Mouse (Mus musculus) kidney, postnatal 0 days (tissue): ENCODE data around the gene Rdx. TPM values are rescaled to one million over a fixed set of nuclear protein-coding genes. Genes with fewer than 3 reads are reported as not detected.

Source experiments
- ATAC-seq: fragments of 200-750 bp; cut with Nextera tagmentation; replicated peaks from 2 replicates; pipeline ENCODE4 v1.8.0; 2017; ENCODE audit warnings: low read depth, moderate number of reproducible peaks, moderate TSS enrichment, moderate library complexity; ENCODE audit not compliant: low FRiP score
- DNase-seq: peaks from one replicate; pipeline ENCODE4 v3.0.0-alpha.2; 2016; ENCODE audit warnings: low spot score
- H3K27ac ChIP-seq: fragments of 300-500 bp; sonication (generic); 2 replicates; pipeline ENCODE4 v1.5.1; 2014; ENCODE audit warnings: mild to moderate bottlenecking
- H3K27me3 ChIP-seq: fragments of 300-500 bp; sonication (generic); 2 replicates; pipeline ENCODE4 v1.6.1; 2014; ENCODE audit warnings: low read length, mixed read lengths; ENCODE audit not compliant: insufficient read depth
- H3K36me3 ChIP-seq: fragments of 300-500 bp; sonication (generic); 2 replicates; pipeline ENCODE4 v1.6.1; 2014; ENCODE audit warnings: low read length, mixed read lengths; ENCODE audit not compliant: insufficient read depth
- H3K4me1 ChIP-seq: fragments of 300-500 bp; sonication (generic); replicated peaks from 2 replicates; pipeline ENCODE4 v1.6.1; 2014; ENCODE audit warnings: antibody characterized with exemption, low read length, mixed read lengths; ENCODE audit not compliant: insufficient read depth
- H3K4me2 ChIP-seq: fragments of 300-500 bp; sonication (generic); 2 replicates; pipeline ENCODE4 v1.6.1; 2014; ENCODE audit warnings: mild to moderate bottlenecking, low read length, moderate library complexity, mixed read lengths
- H3K4me3 ChIP-seq: fragments of 300-500 bp; sonication (generic); replicated peaks from 2 replicates; pipeline ENCODE4 v1.5.1; 2014; ENCODE audit warnings: low read depth, low read length
- H3K9ac ChIP-seq: fragments of 300-500 bp; sonication (generic); 2 replicates; pipeline ENCODE4 v1.6.1; 2014; ENCODE audit warnings: low read depth, low read length
- H3K9me3 ChIP-seq: fragments of 300-500 bp; sonication (generic); replicated peaks from 2 replicates; pipeline ENCODE4 v1.6.1; 2016; ENCODE audit warnings: low read length, inconsistent platforms, mixed read lengths
- CTCF ChIP-seq: IDR thresholded peaks from 2 replicates; pipeline ENCODE4 v1.5.1; 2016; ENCODE audit warnings: antibody characterized with exemption, low read depth, mild to moderate bottlenecking, moderate library complexity
- WGBS: fragments of 180-500 bp; shearing (Covaris S2); extraction: QIAGEN DNeasy Blood & Tissue Kit; methylation state at CpG from one replicate; pipeline ENCODE4 v1.1.7; 2014; 5-methylcytosine and 5-hydroxymethylcytosine counted together
- polyA plus RNA-seq: library from polyadenylated mRNA; unstranded; fragments of >200 nt; fragmentation: Nextera tagmentation; extraction: Ambion mirVana; gene quantifications from 2 replicates; pipeline ENCODE4 v1.2.1, GENCODE M21; 2015

The Rdx gene
- polyA plus RNA-seq, 1 experiment from 2014 or later: 137 TPM

- H3K27ac ChIP-seq: no peak overlapping the region
- no peaks in the 10 kb centered on the region for H3K9me3 ChIP-seq
- H3K4me2 ChIP-seq: no peak overlapping the region
- no peaks in the 10 kb centered on the region for H3K36me3 ChIP-seq
- WGBS: 57% methylated on average over 5 of the region's 5 CpGs
- no peak overlapping the region for H3K4me3 ChIP-seq
- no peaks in the 10 kb centered on the region for H3K27me3 ChIP-seq
- H3K9ac ChIP-seq: no peak overlapping the region
- DNase-seq (peak; percentile 51), ATAC-seq (no peak)
- no peak for TF ChIP-seq CTCF
- no peaks in the 10 kb centered on the region for H3K4me1 ChIP-seq
These were observed 33.0 kb upstream of the Rdx start for GRCm38 (mm10) chr9:52013900-52014455.

GRCm38 (mm10) chr9:52017091-52017490 lies 29.9 kb upstream of the Rdx start:
- Histone ChIP-seq H3K27ac (no peak overlapping the region), H3K9ac (no peak overlapping the region), H3K4me2 (no peak overlapping the region), H3K27me3 (no peaks in the 10 kb centered on the region), H3K4me3 (no peak overlapping the region), H3K36me3 (no peaks in the 10 kb centered on the region), H3K4me1 (no peaks in the 10 kb centered on the region), H3K9me3 (no peaks in the 10 kb centered on the region)
- ATAC-seq (no peak), DNase-seq (no peak)
- no peak for TF ChIP-seq CTCF
- WGBS: 67% methylated on average over 3 of the region's 3 CpGs

GRCm38 (mm10) chr9:52017824-52018223 lies 29.1 kb upstream of the Rdx start:
- H3K9ac ChIP-seq: no peak overlapping the region
- H3K4me3 ChIP-seq: no peak overlapping the region
- 39% methylated on average over 2 of the region's 2 CpGs for WGBS
- no peak overlapping the region for H3K4me2 ChIP-seq
- no peaks in the 10 kb centered on the region for H3K9me3 ChIP-seq
- H3K27me3 ChIP-seq: no peaks in the 10 kb centered on the region
- no peak overlapping the region for H3K27ac ChIP-seq
- no peaks in the 10 kb centered on the region for H3K36me3 ChIP-seq
- no peak for ATAC-seq
- peak; percentile 53 for DNase-seq
- H3K4me1 ChIP-seq: no peaks in the 10 kb centered on the region
- no peak for TF ChIP-seq CTCF

GRCm38 (mm10) chr9:52018505-52018904 lies 28.5 kb upstream of the Rdx start:
- no peaks in the 10 kb centered on the region for H3K9me3 ChIP-seq
- ATAC-seq (no peak), DNase-seq (no peak)
- no peaks in the 10 kb centered on the region for H3K4me1 ChIP-seq
- no peak overlapping the region for H3K27ac ChIP-seq
- H3K4me3 ChIP-seq: no peak overlapping the region
- TF ChIP-seq CTCF: no peak
- WGBS: 92% methylated on average over 1 of the region's 1 CpGs
- no peaks in the 10 kb centered on the region for H3K36me3 ChIP-seq
- no peaks in the 10 kb centered on the region for H3K27me3 ChIP-seq
- H3K4me2 ChIP-seq: no peak overlapping the region
- H3K9ac ChIP-seq: no peak overlapping the region

- Histone ChIP-seq H3K27me3 (no peaks in the 10 kb centered on the region), H3K4me3 (no peak overlapping the region), H3K4me2 (no peak overlapping the region), H3K36me3 (no peaks in the 10 kb centered on the region), H3K27ac (peak overlapping the region; percentile 68), H3K9me3 (no peaks in the 10 kb centered on the region), H3K4me1 (no peaks in the 10 kb centered on the region), H3K9ac (no peak overlapping the region)
- WGBS: 43% methylated on average over 5 of the region's 5 CpGs
- ATAC-seq: no peak
- TF ChIP-seq CTCF: no peak
- DNase-seq: peak; percentile 65
These were observed 19.5 kb upstream of the Rdx start for GRCm38 (mm10) chr9:52027257-52028020.

- H3K4me3 ChIP-seq: no peak overlapping the region
- TF ChIP-seq CTCF: no peak
- no peak overlapping the region for H3K4me2 ChIP-seq
- 61% methylated on average over 9 of the region's 9 CpGs for WGBS
- no peaks in the 10 kb centered on the region for H3K9me3 ChIP-seq
- no peak overlapping the region for H3K9ac ChIP-seq
- no peaks in the 10 kb centered on the region for H3K4me1 ChIP-seq
- no peak for ATAC-seq
- no peaks in the 10 kb centered on the region for H3K27me3 ChIP-seq
- peak; percentile 61 for DNase-seq
- no peak overlapping the region for H3K27ac ChIP-seq
- H3K36me3 ChIP-seq: no peaks in the 10 kb centered on the region
These were observed 18.2 kb upstream of the Rdx start for GRCm38 (mm10) chr9:52028521-52029405.
